Mouse (Mus musculus): ENCODE measurements around the gene Htra1. TPM values are rescaled to one million over a fixed set of nuclear protein-coding genes. Genes with fewer than 3 reads are reported as not detected.
A peak's percentile ranks its signal among the peaks of the same experiment; 100 is the strongest.

The Htra1 gene
- polyA plus RNA-seq (2016; fragmentation: Nextera tagmentation; extraction: Ambion mirVana) = 20.4 and 20.9 TPM in 2 replicates

DNA sequence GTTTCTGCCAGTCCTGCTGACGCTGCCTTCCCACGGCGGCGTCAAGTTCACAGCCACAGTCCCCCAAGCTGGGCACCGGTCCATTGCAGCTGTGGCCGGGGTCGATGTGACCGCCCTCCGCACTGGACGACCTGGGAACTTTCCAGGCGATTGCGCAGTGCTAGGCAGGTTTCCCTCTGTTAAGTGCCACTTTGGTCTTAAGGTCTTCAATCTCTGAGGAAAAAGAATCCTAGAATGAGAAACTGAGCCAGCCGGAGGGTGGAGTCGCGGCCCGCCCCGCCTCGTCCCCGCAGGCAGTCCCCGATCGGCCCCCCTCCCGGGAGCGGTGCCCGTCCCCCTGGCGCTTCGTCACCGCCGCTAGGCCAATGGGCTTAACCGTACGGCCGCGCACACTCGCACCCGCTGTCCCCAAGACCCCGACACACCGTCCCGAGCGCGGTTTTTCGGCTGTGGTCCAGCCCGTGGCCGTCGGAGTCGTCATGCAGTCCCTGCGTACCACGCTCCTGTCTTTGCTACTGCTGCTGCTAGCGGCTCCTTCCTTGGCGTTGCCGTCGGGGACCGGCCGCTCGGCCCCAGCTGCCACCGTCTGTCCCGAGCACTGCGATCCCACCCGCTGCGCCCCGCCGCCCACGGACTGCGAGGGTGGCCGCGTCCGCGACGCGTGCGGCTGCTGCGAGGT is at the start of gene Htra1:
Htra1 (plus strand) TSS at position 319 of the 679 bp plus-strand sequence.
- ATAC-seq (ENCODE audit: insufficient number of reproducible peaks, insufficient read depth, low FRiP score, low TSS enrichment, low read depth) = peak; percentile 80
- peaks cover 13% of the 10 kb centered on the region for H3K4me1 ChIP-seq (replicated peaks)
- under 1% methylated on average over 70 of the region's 70 CpGs for WGBS

DNA sequence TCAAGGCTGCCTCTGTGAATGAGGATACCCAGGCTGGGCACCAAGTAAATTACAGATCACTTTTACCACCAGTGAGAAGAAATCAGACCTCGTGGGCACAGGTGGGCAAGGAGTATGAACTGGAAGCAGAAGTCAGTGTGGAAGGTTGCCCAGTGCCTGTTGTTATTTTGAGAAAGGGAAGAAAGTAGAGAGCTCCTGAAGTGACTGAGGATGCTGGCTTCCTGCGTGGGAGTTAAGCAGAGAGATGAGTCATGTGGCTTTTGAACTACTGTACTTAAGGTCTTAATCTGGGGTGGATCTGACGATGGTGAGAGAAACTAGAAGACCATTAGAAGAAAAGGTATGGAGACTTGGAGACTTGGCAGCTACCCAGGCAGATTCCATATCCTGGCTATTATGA is 49.7 kb upstream of the Htra1 start:
- Histone ChIP-seq H3K9me3 (no peaks in the 10 kb centered on the region), H3K27me3 (no peaks in the 10 kb centered on the region), H3K4me3 (replicated peaks) (no peak overlapping the region), H3K27ac (no peak overlapping the region), H3K9ac (replicated peaks) (no peak overlapping the region), H3K4me2 (no peak overlapping the region), H3K36me3 (no peaks in the 10 kb centered on the region), H3K4me1 (replicated peaks) (no peaks in the 10 kb centered on the region; the same call in 1 of the 2 replicates)
- WGBS = 85% methylated on average over 3 of the region's 3 CpGs
- no peak for ATAC-seq (ENCODE audit: insufficient number of reproducible peaks, insufficient read depth, low FRiP score, low TSS enrichment, low read depth)

More for the DNA sequence above, at the start of gene Htra1:
- no peaks in the 10 kb centered on the region for H3K36me3 ChIP-seq
- H3K27me3 ChIP-seq = peaks cover 77% of the 10 kb centered on the region
- peak within 1 kb of the TSS; percentile 56 for H3K4me3 ChIP-seq (replicated peaks)
- H3K4me2 ChIP-seq = peak within 1 kb of the TSS; percentile 73
- H3K9me3 ChIP-seq = no peaks in the 10 kb centered on the region
- H3K9ac ChIP-seq (replicated peaks) = peak within 1 kb of the TSS; percentile 57
- no peak within 1 kb of the TSS for H3K27ac ChIP-seq

DNA sequence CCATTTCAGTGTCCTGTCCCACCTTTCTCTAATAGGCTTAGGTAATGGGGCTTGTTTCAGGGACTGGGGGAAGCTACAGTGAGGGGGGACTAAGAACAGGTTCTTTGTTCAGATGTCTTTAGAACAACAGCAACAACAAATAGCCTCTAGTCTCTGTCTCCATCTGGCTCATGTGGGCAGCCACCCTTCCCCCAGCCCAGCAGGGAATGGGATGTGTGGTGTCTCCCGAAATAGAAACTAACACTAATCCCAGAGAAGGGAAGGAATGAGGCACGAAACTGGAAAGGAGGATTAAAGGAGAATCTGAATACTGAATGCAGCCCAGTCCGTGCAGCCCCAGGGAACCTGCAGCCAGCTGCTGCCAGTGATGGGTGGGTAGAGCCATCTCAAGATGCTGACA is 48.0 kb upstream of the Htra1 start:
- Histone ChIP-seq H3K9me3 (no peaks in the 10 kb centered on the region), H3K9ac (replicated peaks) (no peak overlapping the region), H3K4me3 (replicated peaks) (no peak overlapping the region), H3K4me2 (no peak overlapping the region), H3K4me1 (replicated peaks) (peaks cover 4% of the 10 kb centered on the region), H3K27ac (no peak overlapping the region), H3K36me3 (0 out of 2 replicates have a peak, but pooled peaks cover 6% of the 10 kb centered on the region), H3K27me3 (no peaks in the 10 kb centered on the region)
- 37% methylated on average over 3 of the region's 3 CpGs for WGBS
- no peak for ATAC-seq (ENCODE audit: insufficient number of reproducible peaks, insufficient read depth, low FRiP score, low TSS enrichment, low read depth)

DNA sequence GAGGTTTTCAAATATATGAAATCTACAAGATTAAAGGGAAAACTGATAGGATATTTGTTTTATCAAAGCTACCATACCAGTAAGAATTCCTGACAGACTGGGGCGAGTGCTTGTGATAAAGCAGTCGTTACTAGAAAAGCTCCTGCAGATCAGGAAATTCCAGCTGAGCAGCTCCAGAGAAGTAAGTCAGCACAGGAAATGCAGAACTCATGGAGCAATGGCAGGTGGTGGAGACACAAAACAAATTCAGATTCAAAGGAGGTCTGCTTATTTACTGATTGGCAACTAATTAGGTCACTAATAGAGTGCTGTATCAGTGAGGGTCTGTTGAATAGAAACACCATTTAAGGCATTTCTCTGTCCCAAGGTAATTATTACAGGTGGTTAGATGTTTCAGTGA is 45.0 kb upstream of the Htra1 start:
- Histone ChIP-seq H3K36me3 (0 out of 2 replicates have a peak, but pooled peaks cover 6% of the 10 kb centered on the region), H3K4me1 (replicated peaks) (peaks cover 8% of the 10 kb centered on the region), H3K4me2 (no peak overlapping the region), H3K27me3 (no peaks in the 10 kb centered on the region), H3K4me3 (replicated peaks) (no peak overlapping the region), H3K9me3 (no peaks in the 10 kb centered on the region), H3K27ac (no peak overlapping the region), H3K9ac (replicated peaks) (no peak overlapping the region)
- no peak for ATAC-seq (ENCODE audit: insufficient number of reproducible peaks, insufficient read depth, low FRiP score, low TSS enrichment, low read depth)
- WGBS = 17% methylated on average over 2 of the region's 2 CpGs

DNA sequence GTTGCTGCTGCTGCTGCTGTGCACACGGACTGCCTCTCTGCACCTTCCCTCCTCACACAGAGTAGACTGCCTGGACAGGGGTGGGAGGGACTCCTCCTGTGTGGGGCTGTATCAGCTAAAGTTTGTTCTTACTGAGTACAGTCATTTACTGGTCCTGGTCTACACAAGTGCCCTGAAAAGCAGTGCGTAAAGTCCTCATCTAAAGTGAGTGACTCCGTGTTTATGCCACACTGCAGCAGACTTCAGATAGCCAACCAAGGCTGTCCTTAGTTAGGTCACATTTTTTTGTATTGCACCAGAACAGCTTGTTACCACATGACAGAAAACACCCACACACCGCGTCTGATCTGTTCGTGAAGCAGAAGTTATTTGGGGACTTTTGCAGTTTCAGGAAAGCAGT is 42.9 kb upstream of the Htra1 start:
- Histone ChIP-seq H3K27me3 (no peaks in the 10 kb centered on the region), H3K4me1 (replicated peaks) (peaks cover 8% of the 10 kb centered on the region), H3K9me3 (no peaks in the 10 kb centered on the region), H3K9ac (replicated peaks) (no peak overlapping the region), H3K36me3 (peaks cover 17% of the 10 kb centered on the region; the same call in 1 of the 2 replicates), H3K27ac (peak overlapping the region; percentile 9; the same call in 1 of the 2 replicates), H3K4me3 (replicated peaks) (no peak overlapping the region), H3K4me2 (no peak overlapping the region)
- WGBS = 63% methylated on average over 6 of the region's 6 CpGs
- no peak for ATAC-seq (ENCODE audit: insufficient number of reproducible peaks, insufficient read depth, low FRiP score, low TSS enrichment, low read depth)

DNA sequence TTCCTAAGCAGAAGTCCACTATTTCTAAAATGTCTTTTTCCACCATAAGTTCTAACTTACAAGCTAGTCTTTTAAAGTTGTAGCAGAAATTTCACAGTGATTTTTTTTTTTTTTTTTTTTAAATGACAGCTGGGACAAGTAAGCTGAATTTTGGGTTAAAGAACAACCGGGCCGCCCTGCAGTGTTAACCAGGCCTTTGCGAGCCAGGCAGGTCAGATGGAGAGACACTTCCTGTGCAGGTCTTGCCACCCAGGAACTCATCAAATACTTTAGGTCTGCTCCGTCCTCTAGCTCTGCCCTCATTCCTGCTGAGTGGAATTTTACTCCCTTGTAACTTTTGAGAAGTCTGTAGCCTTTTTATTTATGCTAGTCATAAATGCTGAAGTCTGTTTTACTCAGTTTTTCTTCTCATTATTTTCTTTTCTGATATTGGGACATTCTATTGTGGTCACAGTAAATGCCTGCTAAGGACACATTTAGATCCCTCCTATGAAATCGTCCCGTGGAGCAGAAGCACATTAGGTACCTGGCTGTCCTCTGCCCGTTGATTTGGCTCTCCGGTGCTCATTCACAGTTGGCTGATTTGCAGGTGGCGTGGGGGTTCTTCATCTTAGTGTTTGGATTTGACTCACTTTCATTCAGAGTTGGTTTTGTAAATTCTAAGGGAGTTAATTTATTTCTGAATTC is 40.8 kb upstream of the Htra1 start:
- Histone ChIP-seq H3K4me1 (replicated peaks) (peaks cover 8% of the 10 kb centered on the region), H3K4me3 (replicated peaks) (no peak overlapping the region), H3K9ac (replicated peaks) (no peak overlapping the region), H3K9me3 (no peaks in the 10 kb centered on the region), H3K36me3 (peaks cover 21% of the 10 kb centered on the region; the same call in 1 of the 2 replicates), H3K27ac (no peak overlapping the region), H3K27me3 (no peaks in the 10 kb centered on the region), H3K4me2 (no peak overlapping the region)
- ATAC-seq (ENCODE audit: insufficient number of reproducible peaks, insufficient read depth, low FRiP score, low TSS enrichment, low read depth) = no peak
- WGBS = 76% methylated on average over 9 of the region's 9 CpGs

DNA sequence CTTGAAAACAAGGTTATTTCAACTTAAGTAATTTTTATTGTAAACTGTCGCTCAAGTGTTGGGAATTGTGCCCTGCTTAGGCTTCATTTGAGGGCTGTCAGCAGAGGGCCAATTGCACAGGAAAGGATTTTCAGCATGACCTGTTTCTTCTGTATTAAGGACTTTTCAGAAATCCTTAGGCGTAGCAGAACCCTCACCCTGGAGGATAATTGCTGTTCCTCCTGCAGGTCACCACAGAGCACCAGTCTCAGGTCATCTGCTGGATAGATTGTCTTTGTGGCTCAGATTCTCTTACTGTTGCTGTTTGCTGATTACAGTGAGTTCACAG is 40.3 kb upstream of the Htra1 start:
- H3K4me2 ChIP-seq = no peak overlapping the region
- WGBS = 77% methylated on average over 2 of the region's 2 CpGs
- peaks cover 8% of the 10 kb centered on the region for H3K4me1 ChIP-seq (replicated peaks)
- no peak overlapping the region for H3K27ac ChIP-seq
- ATAC-seq (ENCODE audit: insufficient number of reproducible peaks, insufficient read depth, low FRiP score, low TSS enrichment, low read depth) = no peak
- H3K36me3 ChIP-seq = peaks cover 23% of the 10 kb centered on the region; the same call in 1 of the 2 replicates
- H3K27me3 ChIP-seq = no peaks in the 10 kb centered on the region
- no peak overlapping the region for H3K9ac ChIP-seq (replicated peaks)
- H3K4me3 ChIP-seq (replicated peaks) = no peak overlapping the region
- no peaks in the 10 kb centered on the region for H3K9me3 ChIP-seq

DNA sequence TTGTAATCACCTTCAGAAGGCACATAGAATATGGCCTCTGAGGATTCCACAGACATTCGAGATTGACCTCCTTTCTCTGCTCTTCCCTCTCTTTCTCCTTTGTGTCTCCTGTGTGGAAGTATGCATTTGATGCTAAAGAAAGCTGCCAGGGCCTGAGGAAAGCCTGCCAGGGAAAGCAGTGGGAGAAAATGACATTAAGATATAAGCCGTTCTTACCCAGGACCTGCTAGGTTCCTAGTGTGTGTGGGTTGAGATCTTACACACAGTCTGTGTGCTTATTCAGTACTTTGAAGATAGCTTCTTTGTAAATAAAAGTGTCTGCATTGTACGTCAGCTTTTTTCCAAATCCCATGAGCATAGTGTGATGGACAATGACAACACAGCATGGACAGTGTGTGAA is 39.8 kb upstream of the Htra1 start:
- Histone ChIP-seq H3K4me1 (replicated peaks) (peaks cover 8% of the 10 kb centered on the region), H3K27me3 (no peaks in the 10 kb centered on the region), H3K9me3 (no peaks in the 10 kb centered on the region), H3K4me3 (replicated peaks) (no peak overlapping the region), H3K9ac (replicated peaks) (no peak overlapping the region), H3K27ac (no peak overlapping the region), H3K4me2 (no peak overlapping the region), H3K36me3 (peaks cover 23% of the 10 kb centered on the region; the same call in 1 of the 2 replicates)
- no peak for ATAC-seq (ENCODE audit: insufficient number of reproducible peaks, insufficient read depth, low FRiP score, low TSS enrichment, low read depth)
- WGBS = 82% methylated on average over 3 of the region's 3 CpGs

DNA sequence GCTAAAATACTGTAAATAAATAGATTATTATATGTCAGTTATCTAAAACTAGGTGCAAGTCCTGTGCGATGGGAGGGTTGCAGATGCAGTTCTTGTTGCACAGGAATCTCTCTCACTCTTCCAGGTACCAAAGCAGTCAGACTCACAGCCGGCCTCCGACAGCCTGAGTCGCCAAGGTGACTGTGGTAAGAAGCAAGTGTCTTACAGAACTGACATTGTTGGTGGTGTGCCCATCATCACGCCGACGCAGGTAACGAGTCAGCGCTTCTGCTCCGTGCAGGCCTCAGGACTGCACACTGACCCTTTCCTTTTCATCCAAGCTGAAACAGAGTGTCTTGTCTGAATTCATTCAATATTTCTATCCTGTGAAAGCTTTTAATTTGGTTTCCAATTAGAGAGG is 38.7 kb upstream of the Htra1 start:
- Histone ChIP-seq H3K36me3 (peaks cover 23% of the 10 kb centered on the region; the same call in 1 of the 2 replicates), H3K4me3 (replicated peaks) (no peak overlapping the region), H3K27ac (no peak overlapping the region), H3K4me2 (no peak overlapping the region), H3K27me3 (no peaks in the 10 kb centered on the region), H3K9ac (replicated peaks) (no peak overlapping the region), H3K9me3 (no peaks in the 10 kb centered on the region), H3K4me1 (replicated peaks) (peaks cover 8% of the 10 kb centered on the region; the same call in 1 of the 2 replicates)
- WGBS = 94% methylated on average over 10 of the region's 10 CpGs
- ATAC-seq (ENCODE audit: insufficient number of reproducible peaks, insufficient read depth, low FRiP score, low TSS enrichment, low read depth) = no peak

DNA sequence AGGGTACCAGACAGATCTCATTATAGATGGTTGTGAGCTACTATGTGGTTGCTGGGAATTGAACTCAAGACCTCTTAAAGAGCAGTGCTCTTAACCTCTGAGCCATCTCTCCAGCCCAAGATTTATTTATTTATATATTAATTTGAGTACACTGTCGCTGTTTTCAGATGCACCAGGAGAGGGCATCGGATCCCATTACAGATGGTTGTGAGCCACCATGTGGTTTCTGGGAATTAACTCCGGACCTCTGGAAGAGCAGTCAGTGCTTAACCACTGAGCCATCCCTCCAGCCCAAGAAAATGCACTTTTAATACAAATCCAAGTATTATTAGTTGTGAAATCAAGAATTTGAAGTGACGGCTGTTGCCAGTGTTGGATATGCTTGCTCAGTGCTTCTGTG is 37.5 kb upstream of the Htra1 start:
- Histone ChIP-seq H3K4me2 (no peak overlapping the region), H3K9me3 (no peaks in the 10 kb centered on the region), H3K4me1 (replicated peaks) (no peaks in the 10 kb centered on the region), H3K4me3 (replicated peaks) (no peak overlapping the region), H3K36me3 (peaks cover 19% of the 10 kb centered on the region), H3K27ac (no peak overlapping the region), H3K9ac (replicated peaks) (no peak overlapping the region), H3K27me3 (no peaks in the 10 kb centered on the region)
- ATAC-seq (ENCODE audit: insufficient number of reproducible peaks, insufficient read depth, low FRiP score, low TSS enrichment, low read depth) = no peak
- 82% methylated on average over 4 of the region's 4 CpGs for WGBS

DNA sequence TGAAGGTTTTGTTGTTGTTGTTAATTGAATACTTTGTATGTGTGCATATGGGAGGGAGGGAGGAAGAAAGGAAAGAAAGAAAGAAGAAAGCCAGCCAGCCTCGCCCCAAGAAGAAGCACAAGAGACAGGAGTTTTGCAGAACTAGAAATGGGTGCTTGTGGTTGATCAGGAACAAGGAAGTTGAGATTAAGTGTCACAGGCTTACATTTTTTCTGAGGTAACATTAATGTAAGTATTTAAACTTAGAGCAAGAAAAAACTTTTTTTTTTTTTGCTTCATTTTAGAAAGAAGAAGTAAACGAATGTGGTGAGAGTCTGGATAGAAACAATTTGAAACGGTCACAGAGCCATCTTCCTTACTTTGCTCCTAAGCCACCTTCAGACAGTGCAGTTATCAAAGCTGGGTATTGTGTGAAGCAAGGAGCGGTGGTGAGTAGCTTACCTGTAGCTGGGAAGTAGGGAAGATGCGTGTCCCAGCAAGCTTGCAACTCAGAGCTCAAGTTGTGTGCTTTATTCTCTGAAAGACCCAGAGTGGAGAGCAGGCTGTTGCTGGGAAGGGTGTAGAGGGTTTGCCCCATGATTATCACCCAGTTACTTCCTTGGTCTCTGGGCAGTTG is 35.6 kb upstream of the Htra1 start:
- Histone ChIP-seq H3K27me3 (no peaks in the 10 kb centered on the region), H3K36me3 (peaks cover 34% of the 10 kb centered on the region), H3K9me3 (no peaks in the 10 kb centered on the region), H3K4me1 (replicated peaks) (no peaks in the 10 kb centered on the region), H3K4me2 (no peak overlapping the region), H3K4me3 (replicated peaks) (no peak overlapping the region), H3K27ac (no peak overlapping the region), H3K9ac (replicated peaks) (no peak overlapping the region)
- no peak for ATAC-seq (ENCODE audit: insufficient number of reproducible peaks, insufficient read depth, low FRiP score, low TSS enrichment, low read depth)
- 91% methylated on average over 5 of the region's 5 CpGs for WGBS

Measured in limb, embryonic 12.5 days (tissue).